Mouse (Mus musculus) C2C12 (cell line): Measurements from ENCODE around the gene Aaas.

Experiments used
- CEBPB ChIP-seq: IDR thresholded peaks from one replicate; pipeline ENCODE4 v1.6.1; 2011; ENCODE audit warnings: low read depth, mild to moderate bottlenecking, control low read depth, moderate library complexity
- CTCF ChIP-seq: IDR thresholded peaks from one replicate; pipeline ENCODE4 v1.5.1; 2011; ENCODE audit not compliant: control insufficient read depth, insufficient read depth, insufficient read length
- MAX ChIP-seq: IDR thresholded peaks from one replicate; pipeline ENCODE4 v1.6.1; 2011; ENCODE audit warnings: mild to moderate bottlenecking, control low read depth
- MYOD1 ChIP-seq: IDR thresholded peaks from one replicate; pipeline ENCODE4 v1.6.1; 2011; ENCODE audit warnings: low read depth; ENCODE audit not compliant: control insufficient read depth, insufficient read length
- USF1 ChIP-seq: IDR thresholded peaks from one replicate; pipeline ENCODE4 v1.6.1; 2011; ENCODE audit warnings: low read depth, mild to moderate bottlenecking, control low read depth, moderate library complexity

DNA sequence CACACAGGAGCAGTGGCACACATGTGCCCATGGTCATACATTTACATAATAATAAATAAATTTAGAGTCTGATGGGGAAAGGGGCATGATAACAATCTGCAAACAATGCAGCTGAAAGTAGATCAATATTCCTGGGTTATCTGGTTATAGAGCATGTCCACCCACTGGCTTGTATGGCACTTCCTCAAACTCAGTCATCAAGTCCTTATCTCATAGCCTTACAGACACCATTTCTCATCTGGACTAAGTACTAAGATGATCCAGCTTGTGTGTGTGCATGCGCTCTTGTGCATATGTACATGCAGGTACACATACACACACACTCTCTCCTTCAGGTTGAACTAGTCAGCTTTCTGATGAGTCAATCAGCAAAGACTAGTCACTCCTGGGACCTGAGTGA lies 14.1 kb upstream of the Aaas start:
- TF ChIP-seq CTCF (no peak), MAX (no peak), MYOD1 (no peak), CEBPB (no peak), USF1 (no peak)
